Mouse (Mus musculus) hindbrain, embryonic 10.5 days (tissue): Measurements from ENCODE around the gene Rin3. TPM values are rescaled to one million over a fixed set of nuclear protein-coding genes. Genes with fewer than 3 reads are reported as not detected.
A peak's percentile ranks its signal among the peaks of the same experiment; 100 is the strongest.

Source experiments
- DNase-seq: peaks from one replicate; pipeline ENCODE4 v3.0.0-alpha.2; 2017; ENCODE audit warnings: low spot score
- H3K27ac ChIP-seq: fragments of 300-500 bp; sonication (generic); 2 replicates; pipeline ENCODE4 v1.5.1; 2016; ENCODE audit warnings: mild to moderate bottlenecking, moderate library complexity
- H3K27me3 ChIP-seq: fragments of 300-500 bp; sonication (generic); 2 replicates; pipeline ENCODE4 v1.6.1; 2016; ENCODE audit warnings: mild to moderate bottlenecking; ENCODE audit not compliant: poor library complexity, insufficient read depth, severe bottlenecking
- H3K36me3 ChIP-seq: fragments of 300-500 bp; sonication (generic); 2 replicates; pipeline ENCODE4 v1.6.1; 2016; ENCODE audit warnings: mild to moderate bottlenecking, moderate library complexity
- H3K4me1 ChIP-seq: fragments of 300-500 bp; sonication (generic); replicated peaks from 2 replicates; pipeline ENCODE4 v1.6.1; 2016; ENCODE audit warnings: mild to moderate bottlenecking
- H3K4me3 ChIP-seq: fragments of 300-500 bp; sonication (generic); 2 replicates; pipeline ENCODE4 v1.5.1; 2016; ENCODE audit warnings: mild to moderate bottlenecking, moderate library complexity
- H3K9me3 ChIP-seq: fragments of 300-500 bp; sonication (generic); 2 replicates; pipeline ENCODE4 v1.6.1; 2016; ENCODE audit warnings: mild to moderate bottlenecking, moderate library complexity
- WGBS: fragments of 180-500 bp; shearing (Covaris S2); methylation state at CpG from one replicate; pipeline ENCODE4 v1.1.7; 2016; 5-methylcytosine and 5-hydroxymethylcytosine counted together
- polyA plus RNA-seq: library from polyadenylated mRNA; unstranded; fragments of >200 nt; fragmentation: Nextera tagmentation; extraction: Ambion mirVana; gene quantifications from 2 replicates; pipeline ENCODE4 v1.2.1, GENCODE M21; 2016

The Rin3 gene
- polyA plus RNA-seq, 1 experiment from 2014 or later, result 5.1 TPM

GRCm38 (mm10) chr12:102369488-102370235 is 86.8 kb downstream of the Rin3 start:
- H3K4me1 ChIP-seq, result peaks cover 14% of the 10 kb centered on the region; the same call in 1 of the 2 replicates
- H3K27ac ChIP-seq, result 0 out of 2 replicates have a peak overlapping the region, but pooled peaks have one; percentile 16
- no peak overlapping the region for H3K4me3 ChIP-seq
- H3K9me3 ChIP-seq, result no peaks in the 10 kb centered on the region
- WGBS, result 84% methylated on average over 22 of the region's 22 CpGs
- DNase-seq, result no peak
- 0 out of 2 replicates have a peak, but pooled peaks cover 9% of the 10 kb centered on the region for H3K36me3 ChIP-seq
- no peaks in the 10 kb centered on the region for H3K27me3 ChIP-seq

GRCm38 (mm10) chr12:102370931-102371500 is 88.2 kb downstream of the Rin3 start:
- Histone ChIP-seq H3K36me3 (0 out of 2 replicates have a peak, but pooled peaks cover 9% of the 10 kb centered on the region), H3K27ac (no peak overlapping the region), H3K4me3 (no peak overlapping the region), H3K27me3 (no peaks in the 10 kb centered on the region), H3K4me1 (peaks cover 14% of the 10 kb centered on the region; the same call in 1 of the 2 replicates), H3K9me3 (no peaks in the 10 kb centered on the region)
- WGBS, result 88% methylated on average over 4 of the region's 4 CpGs
- no peak for DNase-seq

GRCm38 (mm10) chr12:102372322-102372721 is 89.5 kb downstream of the Rin3 start:
- peaks cover 14% of the 10 kb centered on the region; the same call in 1 of the 2 replicates for H3K4me1 ChIP-seq
- H3K27ac ChIP-seq, result no peak overlapping the region
- no peaks in the 10 kb centered on the region for H3K9me3 ChIP-seq
- DNase-seq, result no peak
- no peaks in the 10 kb centered on the region for H3K27me3 ChIP-seq
- WGBS, result 83% methylated on average over 3 of the region's 3 CpGs
- H3K4me3 ChIP-seq, result no peak overlapping the region
- 0 out of 2 replicates have a peak, but pooled peaks cover 9% of the 10 kb centered on the region for H3K36me3 ChIP-seq

- no peak overlapping the region for H3K4me3 ChIP-seq
- 85% methylated on average over 8 of the region's 8 CpGs for WGBS
These were observed 99.3 kb downstream of the Rin3 start for GRCm38 (mm10) chr12:102382180-102382579.

GRCm38 (mm10) chr12:102383288-102383687 is 100.4 kb downstream of the Rin3 start:
- peaks cover 10% of the 10 kb centered on the region for H3K27me3 ChIP-seq
- no peaks in the 10 kb centered on the region for H3K9me3 ChIP-seq
- H3K36me3 ChIP-seq, result no peaks in the 10 kb centered on the region
- H3K4me3 ChIP-seq, result no peak overlapping the region
- no peak overlapping the region for H3K27ac ChIP-seq
- WGBS, result 87% methylated on average over 9 of the region's 9 CpGs
- no peaks in the 10 kb centered on the region for H3K4me1 ChIP-seq
- no peak for DNase-seq

More at GRCm38 (mm10) chr12:102382180-102382579, 99.3 kb downstream of the Rin3 start:
- no peaks in the 10 kb centered on the region for H3K36me3 ChIP-seq
- no peaks in the 10 kb centered on the region for H3K27me3 ChIP-seq
- H3K4me1 ChIP-seq, result no peaks in the 10 kb centered on the region
- no peak overlapping the region for H3K27ac ChIP-seq
- DNase-seq, result no peak
- no peaks in the 10 kb centered on the region for H3K9me3 ChIP-seq

- no peak overlapping the region for H3K27ac ChIP-seq
- no peaks in the 10 kb centered on the region for H3K9me3 ChIP-seq
- H3K4me1 ChIP-seq, result no peaks in the 10 kb centered on the region
- H3K4me3 ChIP-seq, result no peak overlapping the region
- 29% methylated on average over 3 of the region's 3 CpGs for WGBS
- no peaks in the 10 kb centered on the region for H3K36me3 ChIP-seq
- DNase-seq, result peak; percentile 40
- H3K27me3 ChIP-seq, result peaks cover 25% of the 10 kb centered on the region
These were observed 102.0 kb downstream of the Rin3 start for GRCm38 (mm10) chr12:102384819-102385218.

GRCm38 (mm10) chr12:102387219-102387917 is 104.5 kb downstream of the Rin3 start:
- H3K27ac ChIP-seq, result no peak overlapping the region
- H3K27me3 ChIP-seq, result peaks cover 45% of the 10 kb centered on the region
- H3K9me3 ChIP-seq, result no peaks in the 10 kb centered on the region
- no peaks in the 10 kb centered on the region; the same call in 1 of the 2 replicates for H3K36me3 ChIP-seq
- peak; percentile 80 for DNase-seq
- H3K4me1 ChIP-seq, result no peaks in the 10 kb centered on the region
- H3K4me3 ChIP-seq, result no peak overlapping the region
- 53% methylated on average over 16 of the region's 16 CpGs for WGBS

GRCm38 (mm10) chr12:102390042-102390441 is 107.2 kb downstream of the Rin3 start:
- 37% methylated on average over 8 of the region's 8 CpGs for WGBS
- H3K27ac ChIP-seq, result no peak overlapping the region
- H3K4me1 ChIP-seq, result peaks cover 2% of the 10 kb centered on the region; the same call in 1 of the 2 replicates
- no peaks in the 10 kb centered on the region for H3K9me3 ChIP-seq
- H3K27me3 ChIP-seq, result peaks cover 71% of the 10 kb centered on the region
- DNase-seq, result no peak
- H3K36me3 ChIP-seq, result peaks cover 21% of the 10 kb centered on the region
- H3K4me3 ChIP-seq, result no peak overlapping the region

GRCm38 (mm10) chr12:102391109-102391508 is 108.3 kb downstream of the Rin3 start:
- Histone ChIP-seq H3K36me3 (peaks cover 26% of the 10 kb centered on the region), H3K27me3 (peaks cover 81% of the 10 kb centered on the region), H3K27ac (no peak overlapping the region), H3K4me3 (no peak overlapping the region), H3K9me3 (no peaks in the 10 kb centered on the region), H3K4me1 (peaks cover 12% of the 10 kb centered on the region)
- DNase-seq, result no peak
- WGBS, result 88% methylated on average over 2 of the region's 2 CpGs

GRCm38 (mm10) chr12:102391982-102392381 is 109.1 kb downstream of the Rin3 start:
- 70% methylated on average over 4 of the region's 4 CpGs for WGBS
- no peak overlapping the region for H3K4me3 ChIP-seq
- H3K9me3 ChIP-seq, result no peaks in the 10 kb centered on the region
- peaks cover 21% of the 10 kb centered on the region for H3K4me1 ChIP-seq
- peaks cover 81% of the 10 kb centered on the region for H3K27me3 ChIP-seq
- H3K36me3 ChIP-seq, result peaks cover 26% of the 10 kb centered on the region
- peak; percentile 38 for DNase-seq
- H3K27ac ChIP-seq, result no peak overlapping the region

- WGBS, result 92% methylated on average over 7 of the region's 7 CpGs
- Histone ChIP-seq H3K36me3 (peaks cover 44% of the 10 kb centered on the region), H3K27me3 (peaks cover 81% of the 10 kb centered on the region), H3K4me3 (no peak overlapping the region), H3K27ac (no peak overlapping the region), H3K9me3 (no peaks in the 10 kb centered on the region), H3K4me1 (peaks cover 28% of the 10 kb centered on the region)
- no peak for DNase-seq
These were observed 111.6 kb downstream of the Rin3 start for GRCm38 (mm10) chr12:102394496-102394895.

GRCm38 (mm10) chr12:102395537-102395936 is 112.7 kb downstream of the Rin3 start:
- DNase-seq, result no peak
- peak overlapping the region; percentile 81 for H3K27ac ChIP-seq
- 68% methylated on average over 9 of the region's 9 CpGs for WGBS
- H3K9me3 ChIP-seq, result no peaks in the 10 kb centered on the region
- peaks cover 28% of the 10 kb centered on the region for H3K4me1 ChIP-seq
- peaks cover 52% of the 10 kb centered on the region for H3K36me3 ChIP-seq
- H3K4me3 ChIP-seq, result no peak overlapping the region
- H3K27me3 ChIP-seq, result peaks cover 81% of the 10 kb centered on the region
